Mouse (Mus musculus) gonadal fat pad, adult 2 months (tissue): ENCODE data around the gene Ube2i. TPM values are rescaled to one million over a fixed set of nuclear protein-coding genes. Genes with fewer than 3 reads are reported as not detected.

Experiments used
- DNase-seq: peaks from one replicate; pipeline ENCODE4 v3.0.0-alpha.2; 2012; ENCODE audit warnings: low read depth
- polyA plus RNA-seq: library from polyadenylated mRNA; depleted of rRNA; stranded (reverse); fragments of >200 nt; gene quantifications from 2 replicates; pipeline ENCODE4 v1.2.3, GENCODE M21; 2012; rRNA removed

Ube2i gene
- 136 and 144 TPM in 2 replicates for polyA plus RNA-seq

DNA sequence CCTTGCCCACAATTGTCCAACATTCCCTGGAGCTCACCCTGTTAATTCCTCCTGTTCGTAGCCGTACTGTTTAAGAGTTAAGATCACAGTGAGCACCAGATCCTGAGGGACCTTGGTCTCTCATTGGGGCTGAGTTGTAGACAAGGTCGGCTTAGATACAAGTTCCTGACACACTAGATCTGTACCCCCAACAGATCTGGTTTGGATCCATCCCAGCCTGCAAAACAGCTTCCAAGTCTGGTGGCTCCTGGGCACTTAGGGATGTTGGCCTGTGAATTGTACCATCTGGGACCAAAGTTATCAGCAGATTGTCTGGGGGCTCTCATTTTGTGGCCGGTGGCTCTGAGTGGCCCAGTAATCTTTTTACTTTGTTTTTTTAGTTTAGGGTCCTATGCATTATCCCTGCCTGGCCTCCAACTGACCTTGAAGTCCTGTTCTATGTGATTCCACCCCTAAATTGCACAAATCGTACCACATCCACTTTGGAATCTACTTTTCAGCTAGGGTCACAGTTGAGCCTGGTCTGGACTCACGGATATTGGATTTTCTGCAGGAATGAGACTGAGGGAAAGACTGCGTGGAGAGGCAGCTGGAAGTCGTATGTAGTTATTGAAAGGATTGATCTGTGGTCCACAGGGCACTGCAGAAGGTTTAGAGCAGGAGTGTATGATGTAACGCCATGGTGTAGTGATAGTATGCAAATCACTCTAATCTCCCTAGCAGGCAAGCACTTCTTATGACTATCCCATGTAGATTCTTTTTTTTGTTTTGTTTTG lies at the start of gene Ube2i:
Gene Ube2i, minus strand, starts transcription at position 52 of the 776 bp plus-strand sequence.
- DNase-seq, result no peak

DNA sequence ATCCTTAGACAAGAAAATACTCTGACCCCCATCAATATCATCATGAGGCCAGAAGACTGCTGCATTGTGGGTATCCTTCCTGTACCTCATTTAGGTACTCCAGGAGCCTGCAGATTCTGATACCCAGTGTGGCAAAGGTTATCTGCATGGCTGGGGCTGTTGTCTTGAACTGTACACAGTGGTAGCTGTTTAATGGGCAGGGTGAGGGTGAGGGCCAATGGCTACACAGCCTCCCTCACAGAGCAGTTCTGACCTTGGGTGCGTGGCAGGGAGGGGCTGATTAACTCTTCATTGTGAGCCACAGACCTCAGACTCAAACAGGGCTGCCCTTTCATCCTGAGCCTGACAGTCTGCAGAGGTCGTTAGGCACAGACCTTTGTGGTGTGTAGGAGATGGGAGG lies 48.5 kb upstream of the Ube2i start:
- DNase-seq, result no peak

- DNase-seq, result no peak
These were observed 46.4 kb upstream of the Ube2i start for GRCm38 (mm10) chr17:25320819-25321218.

GRCm38 (mm10) chr17:25318354-25318753 lies 43.9 kb upstream of the Ube2i start, which contains the start of gene Prss29:
Gene Prss29 (plus strand): TSS chr17:25318654.
- DNase-seq, result no peak

GRCm38 (mm10) chr17:25308346-25308745 lies 33.9 kb upstream of the Ube2i start, which contains the start of gene Prss28:
Gene Prss28 (plus strand): TSS chr17:25308646.
- no peak for DNase-seq

- DNase-seq, result no peak
These were observed 23.7 kb upstream of the Ube2i start, which contains the start of gene Prss34 for GRCm38 (mm10) chr17:25298094-25298493. Gene Prss34 (plus strand): TSS chr17:25298394.

- no peak for DNase-seq
These were observed 19.7 kb upstream of the Ube2i start for GRCm38 (mm10) chr17:25294111-25294510.

DNA sequence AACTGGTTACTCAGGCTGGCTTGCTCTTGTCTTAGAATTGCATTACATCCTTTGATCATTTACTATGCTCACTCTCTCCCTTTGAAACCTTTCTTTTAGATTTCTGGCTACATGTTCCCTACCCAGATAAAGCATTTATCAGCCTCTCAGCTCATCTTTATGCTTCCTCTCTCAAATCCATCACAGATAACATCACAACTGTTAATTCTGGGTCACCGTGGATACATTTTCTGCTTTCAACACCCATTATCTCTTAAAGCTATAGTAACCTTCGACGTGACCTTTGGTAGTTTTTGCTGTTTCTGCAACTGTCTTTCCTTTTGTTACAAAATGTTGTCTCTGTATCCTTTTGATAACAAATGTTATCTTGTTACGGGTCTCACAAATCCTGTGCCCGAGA lies 19.1 kb upstream of the Ube2i start:
- no peak for DNase-seq

- no peak for DNase-seq
These were observed 16.0 kb upstream of the Ube2i start for GRCm38 (mm10) chr17:25290411-25290810.

- DNase-seq, result no peak
These were observed 14.4 kb upstream of the Ube2i start for GRCm38 (mm10) chr17:25288842-25289241.

DNA sequence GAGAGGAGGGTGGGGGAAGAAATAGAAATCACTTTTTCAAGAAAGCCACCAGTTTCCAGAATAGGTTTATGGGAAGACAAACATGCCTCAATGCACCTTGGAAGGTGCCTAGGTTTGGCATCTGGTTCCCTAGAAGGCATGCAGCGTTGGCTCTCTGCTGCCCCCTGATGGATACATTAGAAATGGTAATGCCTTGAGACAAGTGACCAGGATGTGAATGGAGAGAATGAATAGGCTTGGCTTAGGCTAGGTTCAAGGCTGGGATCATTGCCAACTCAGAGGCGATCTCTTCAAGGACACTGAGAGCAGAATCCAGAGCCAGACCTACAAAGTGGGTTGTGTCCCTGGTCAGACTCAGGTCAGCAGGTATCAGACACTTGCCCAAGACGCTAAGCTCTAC lies 10.6 kb upstream of the Ube2i start:
- no peak for DNase-seq

GRCm38 (mm10) chr17:25282133-25282532 lies 7.7 kb upstream of the Ube2i start:
- no peak for DNase-seq

DNA sequence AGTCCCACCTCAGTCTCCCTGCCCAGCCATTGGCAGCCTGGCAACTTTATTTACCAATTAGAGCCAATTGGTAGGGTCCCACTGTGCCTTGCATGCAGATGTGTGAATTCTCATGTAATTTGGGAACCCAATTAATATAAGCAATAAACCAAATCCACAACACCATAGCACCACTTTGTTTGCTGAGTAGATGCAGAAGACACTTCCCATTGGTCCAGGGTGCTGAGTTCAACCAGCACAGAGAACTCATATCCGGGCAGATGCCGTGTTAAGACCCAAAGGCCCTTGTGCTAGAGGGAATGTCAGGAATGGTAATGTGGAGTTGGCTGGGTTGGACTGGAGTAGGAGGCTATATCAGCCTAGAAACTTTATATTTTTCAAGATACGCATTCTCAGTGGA lies 1.4 kb upstream of the Ube2i start:
- DNase-seq, result no peak

- DNase-seq, result peak; percentile 98
These were observed 518 bp downstream of the Ube2i start for GRCm38 (mm10) chr17:25273706-25274501.

DNA sequence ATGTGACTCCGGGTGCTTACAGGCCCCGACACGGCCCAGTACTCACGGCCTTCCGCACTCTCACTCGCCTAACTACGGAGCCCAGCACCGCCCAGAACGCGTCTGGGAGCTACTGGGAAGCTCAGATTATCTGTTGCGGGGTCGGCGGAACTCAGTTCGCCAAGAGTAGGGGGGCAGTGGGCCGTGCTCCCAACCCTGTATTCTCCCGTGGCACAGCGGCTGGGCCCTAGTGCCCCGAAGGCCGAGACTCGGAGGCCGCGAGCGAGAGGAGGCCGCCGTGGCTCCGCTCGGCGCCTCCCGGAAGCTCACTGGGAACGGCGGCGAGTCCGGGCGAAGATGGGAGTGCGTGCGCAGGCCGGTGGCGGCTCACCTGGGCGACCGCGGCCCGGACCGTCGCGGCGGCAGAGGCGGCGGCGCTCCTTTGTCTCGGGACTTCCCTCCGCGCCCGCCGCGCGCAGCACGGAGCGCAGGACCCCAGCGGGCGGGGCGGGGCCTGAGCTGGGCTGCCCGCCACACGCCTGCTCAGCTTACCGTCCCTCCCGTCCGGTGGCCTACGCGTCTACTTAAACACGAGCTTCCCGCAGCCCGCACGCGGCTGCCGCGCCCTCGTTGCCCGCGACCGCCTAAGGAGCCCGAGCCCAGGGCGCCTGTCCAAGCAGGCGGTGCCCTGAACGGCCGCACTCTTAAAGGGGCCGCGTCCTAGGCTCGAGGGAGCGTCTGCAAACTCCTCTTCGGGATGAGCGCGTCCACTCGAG lies 1.3 kb downstream of the Ube2i start:
- DNase-seq, result no peak

- DNase-seq, result no peak
These were observed 2.1 kb downstream of the Ube2i start for GRCm38 (mm10) chr17:25272326-25272725.

- DNase-seq, result no peak
These were observed 3.6 kb downstream of the Ube2i start for GRCm38 (mm10) chr17:25270795-25271335.

DNA sequence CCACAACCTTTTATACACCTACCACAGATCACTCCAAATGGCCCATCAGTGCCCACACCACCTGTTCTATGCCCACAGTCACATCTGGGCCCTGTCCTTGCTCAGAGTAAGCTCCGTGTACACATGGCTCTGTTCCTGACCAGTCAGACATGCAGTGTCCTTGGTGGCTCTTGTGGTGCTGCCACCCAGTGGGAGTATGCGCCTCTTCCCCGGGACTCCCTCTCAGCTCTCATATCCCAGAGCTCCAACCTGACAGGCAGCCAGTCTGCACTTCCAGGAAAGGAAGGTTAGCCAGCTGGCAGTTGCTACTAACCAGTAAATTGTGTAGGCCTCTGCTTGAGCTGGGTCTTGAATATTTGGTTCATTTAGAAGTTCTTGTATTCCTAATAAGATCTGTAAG lies 10.0 kb downstream of the Ube2i start:
- DNase-seq, result no peak

DNA sequence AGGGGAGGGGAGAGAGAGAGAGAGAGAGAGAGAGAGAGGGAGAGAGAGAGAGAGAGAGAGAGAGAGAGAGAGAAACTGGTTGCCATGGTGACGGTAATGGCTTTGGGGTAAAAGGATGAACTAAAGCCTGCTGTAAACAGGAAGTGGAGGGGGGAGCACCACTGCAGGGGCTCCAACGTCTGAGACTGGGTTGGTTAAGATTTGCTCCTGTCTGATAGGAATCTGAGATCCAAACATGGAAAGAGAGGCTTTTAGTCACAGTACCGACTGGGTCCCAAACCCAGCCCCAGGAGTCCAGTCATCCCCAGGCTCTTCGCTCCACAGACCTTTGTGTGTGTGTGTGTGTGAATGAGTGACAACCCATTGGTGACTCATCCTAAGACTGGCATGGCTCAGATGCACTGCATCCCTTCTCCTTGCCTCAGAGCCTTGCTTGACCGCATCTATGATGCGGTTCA lies 16.6 kb downstream of the Ube2i start:
- DNase-seq, result no peak

GRCm38 (mm10) chr17:25256140-25256754 lies 18.2 kb downstream of the Ube2i start, which contains the start of gene Baiap3:
Gene Baiap3 (minus strand): TSS chr17:25256364.
- no peak for DNase-seq

- no peak for DNase-seq
These were observed 19.3 kb downstream of the Ube2i start for GRCm38 (mm10) chr17:25255110-25255509.
